Mouse (Mus musculus) neural tube, embryonic 14.5 days (tissue): ENCODE results near the gene Sugt1. TPM values are rescaled to one million over a fixed set of nuclear protein-coding genes. Genes with fewer than 3 reads are reported as not detected.

ENCODE experiments used
- ATAC-seq: fragments of 200-750 bp; cut with Nextera tagmentation; 2 replicates; pipeline ENCODE4 v1.8.0; 2017; ENCODE audit warnings: low read depth, mild to moderate bottlenecking, moderate TSS enrichment, moderate library complexity
- H3K27ac ChIP-seq: fragments of 300-500 bp; sonication (generic); 2 replicates; pipeline ENCODE4 v1.5.1; 2014; ENCODE audit warnings: low read depth, mild to moderate bottlenecking, control low read depth, low read length, moderate library complexity, mixed read lengths
- H3K27me3 ChIP-seq: fragments of 300-500 bp; sonication (generic); 2 replicates; pipeline ENCODE4 v1.6.1; 2014; ENCODE audit warnings: low read length; ENCODE audit not compliant: control insufficient read depth, insufficient read depth
- H3K36me3 ChIP-seq: fragments of 300-500 bp; sonication (generic); 2 replicates; pipeline ENCODE4 v1.6.1; 2014; ENCODE audit warnings: low read length, mixed read lengths; ENCODE audit not compliant: control insufficient read depth, insufficient read depth
- H3K4me1 ChIP-seq: fragments of 300-500 bp; sonication (generic); 2 replicates; pipeline ENCODE4 v1.6.1; 2014; ENCODE audit warnings: low read length; ENCODE audit not compliant: control insufficient read depth, insufficient read depth
- H3K4me2 ChIP-seq: fragments of 300-500 bp; sonication (generic); 2 replicates; pipeline ENCODE4 v1.6.1; 2014; ENCODE audit warnings: mild to moderate bottlenecking, low read depth, low read length, control low read depth
- H3K4me3 ChIP-seq: fragments of 300-500 bp; sonication (generic); 2 replicates; pipeline ENCODE4 v1.5.1; 2014; ENCODE audit warnings: low read depth, low read length, control low read depth, mixed read lengths
- H3K9ac ChIP-seq: fragments of 300-500 bp; sonication (generic); replicated peaks from 2 replicates; pipeline ENCODE4 v1.6.1; 2014; ENCODE audit warnings: low read depth, mild to moderate bottlenecking, control low read depth, low read length, mixed read lengths
- H3K9me3 ChIP-seq: fragments of 300-500 bp; sonication (generic); 2 replicates; pipeline ENCODE4 v1.6.1; 2016; ENCODE audit warnings: low read length; ENCODE audit not compliant: control insufficient read depth
- WGBS: fragments of 180-500 bp; shearing (Covaris S2); extraction: QIAGEN DNeasy Blood & Tissue Kit; methylation state at CpG from one replicate; pipeline ENCODE4 v1.1.7; 2014; 5-methylcytosine and 5-hydroxymethylcytosine counted together
- microRNA-seq: library from miRNA; unstranded; fragments of <30 nt; microRNA quantifications from one replicate; pipeline ENCODE4, GENCODE M21; 2016
- polyA plus RNA-seq: library from polyadenylated mRNA; unstranded; fragments of >200 nt; fragmentation: Nextera tagmentation; extraction: Ambion mirVana; gene quantifications from 2 replicates; pipeline ENCODE4 v1.2.1, GENCODE M21; 2014

Gene Sugt1
- polyA plus RNA-seq, 1 experiment from 2014 or later, result 91.7 TPM

- H3K4me1 ChIP-seq, result peaks cover 2% of the 10 kb centered on the region; the same call in 1 of the 2 replicates
- no peak overlapping the region for H3K4me3 ChIP-seq
- ATAC-seq, result no peak
- 57% methylated on average over 14 of the region's 14 CpGs for WGBS
- H3K9ac ChIP-seq, result no peak overlapping the region
- no peaks in the 10 kb centered on the region for H3K27me3 ChIP-seq
- no peak overlapping the region for H3K27ac ChIP-seq
- no peaks in the 10 kb centered on the region for H3K9me3 ChIP-seq
- H3K4me2 ChIP-seq, result no peak overlapping the region
- no peaks in the 10 kb centered on the region for H3K36me3 ChIP-seq
Measured at GRCm38 (mm10) chr14:79677891-79678687, 90.6 kb downstream of the Sugt1 start.

- no peaks in the 10 kb centered on the region for H3K9me3 ChIP-seq
- H3K4me2 ChIP-seq, result no peak overlapping the region
- H3K27ac ChIP-seq, result no peak overlapping the region
- H3K36me3 ChIP-seq, result no peaks in the 10 kb centered on the region
- H3K9ac ChIP-seq, result no peak overlapping the region
- no peak for ATAC-seq
- no peaks in the 10 kb centered on the region for H3K27me3 ChIP-seq
- no peak overlapping the region for H3K4me3 ChIP-seq
- no peaks in the 10 kb centered on the region for H3K4me1 ChIP-seq
- 55% methylated on average over 5 of the region's 5 CpGs for whole genome bisulfite sequencing
Measured at GRCm38 (mm10) chr14:79680652-79681051, 93.2 kb downstream of the Sugt1 start.

Small RNA genes within 50 kb of the gene (microRNA-seq; reads per million reads assigned to microRNA genes)
- not detected for gene Gm27857

Other genes with a start within 250 kb of the Sugt1 start
- gene Naa16, start 196.9 kb upstream of the Sugt1 start, polyA plus RNA-seq, result 18.7 and 19.1 TPM in 2 replicates
- 11.6 and 12.9 TPM in 2 replicates for gene Mtrf1, start 189.9 kb upstream of the Sugt1 start, polyA plus RNA-seq
- gene Kbtbd7, start 161.2 kb upstream of the Sugt1 start, polyA plus RNA-seq, result 23.6 and 26.2 TPM in 2 replicates
- gene Kbtbd6, start 135.9 kb upstream of the Sugt1 start, polyA plus RNA-seq, result 0.87 and 1.5 TPM in 2 replicates
- gene Elf1, start 106.5 kb upstream of the Sugt1 start, polyA plus RNA-seq, result 2.5 and 4.2 TPM in 2 replicates
- gene Wbp4, start 106.2 kb upstream of the Sugt1 start, polyA plus RNA-seq, result 47.3 and 48.3 TPM in 2 replicates
- 1.5 and 13.4 TPM in 2 replicates for gene Cnmd, start 74.5 kb downstream of the Sugt1 start, polyA plus RNA-seq
- 29.6 and 32.5 TPM in 2 replicates for gene Pcdh8, start 183.6 kb downstream of the Sugt1 start, polyA plus RNA-seq